Mouse (Mus musculus) testis, adult 2 months (tissue): ENCODE results near the gene Mms19. TPM values are rescaled to one million over a fixed set of nuclear protein-coding genes. Genes with fewer than 3 reads are reported as not detected.

Experiments used
- H3K27ac ChIP-seq: fragments of 200-500 bp; 2 replicates; pipeline ENCODE4 v1.5.1; 2012; ENCODE audit warnings: low read depth, low read length; ENCODE audit not compliant: control insufficient read depth, insufficient read depth
- H3K27me3 ChIP-seq: fragments of 200-500 bp; 2 replicates; pipeline ENCODE4 v1.6.1; 2012; ENCODE audit warnings: mild to moderate bottlenecking, low read length, moderate library complexity; ENCODE audit not compliant: control insufficient read depth, insufficient read depth
- H3K36me3 ChIP-seq: fragments of 200-500 bp; 2 replicates; pipeline ENCODE4 v1.6.1; 2012; ENCODE audit warnings: mild to moderate bottlenecking, low read length; ENCODE audit not compliant: control insufficient read depth, insufficient read depth
- H3K4me1 ChIP-seq: fragments of 200-500 bp; 2 replicates; pipeline ENCODE4 v1.6.1; 2012; ENCODE audit warnings: low read length; ENCODE audit not compliant: control insufficient read depth, insufficient read depth
- H3K4me3 ChIP-seq: fragments of 200-500 bp; 2 replicates; pipeline ENCODE4 v1.5.1; 2012; ENCODE audit warnings: low read depth, mild to moderate bottlenecking, low read length, moderate library complexity, mixed read lengths; ENCODE audit not compliant: control insufficient read depth
- CTCF ChIP-seq: fragments of 200-500 bp; IDR thresholded peaks from 2 replicates; pipeline ENCODE4 v1.5.1; 2012; ENCODE audit warnings: low read depth, mild to moderate bottlenecking, inconsistent platforms, low read length, moderate library complexity; ENCODE audit not compliant: control insufficient read depth, insufficient read depth, insufficient replicate concordance
- POLR2A ChIP-seq: fragments of 200-500 bp; IDR thresholded peaks from 2 replicates; pipeline ENCODE4 v1.6.1; 2012; ENCODE audit warnings: low read depth, mild to moderate bottlenecking, inconsistent platforms, low read length, moderate library complexity; ENCODE audit not compliant: control insufficient read depth
- polyA plus RNA-seq: library from polyadenylated mRNA; depleted of rRNA; stranded (reverse); fragments of >200 nt; gene quantifications from 2 replicates; pipeline ENCODE4 v1.2.3, GENCODE M21; 2012

Mms19 gene
- polyA plus RNA-seq, 1 experiment, result 46.5 TPM

- TF ChIP-seq CTCF (no peak), POLR2A (no peak)
- Histone ChIP-seq H3K36me3 (peaks cover 5% of the 10 kb centered on the region), H3K4me3 (no peak overlapping the region), H3K27me3 (no peaks in the 10 kb centered on the region), H3K27ac (no peak overlapping the region), H3K4me1 (no peaks in the 10 kb centered on the region)
These were observed 27.4 kb downstream of the Mms19 start for GRCm38 (mm10) chr19:41953574-41953973.

- TF ChIP-seq CTCF, result no peak
- no peak for TF ChIP-seq POLR2A
- no peak overlapping the region for H3K27ac ChIP-seq
- no peak overlapping the region for H3K4me3 ChIP-seq
- peaks cover 5% of the 10 kb centered on the region for H3K36me3 ChIP-seq
- no peaks in the 10 kb centered on the region for H3K4me1 ChIP-seq
- H3K27me3 ChIP-seq, result no peaks in the 10 kb centered on the region
These were observed 28.7 kb downstream of the Mms19 start for GRCm38 (mm10) chr19:41952287-41952686.

GRCm38 (mm10) chr19:41943841-41944240, 37.1 kb downstream of the Mms19 start:
- H3K36me3 ChIP-seq, result peaks cover 3% of the 10 kb centered on the region
- no peak overlapping the region for H3K4me3 ChIP-seq
- TF ChIP-seq CTCF (no peak), POLR2A (no peak)
- H3K27ac ChIP-seq, result no peak overlapping the region
- H3K27me3 ChIP-seq, result no peaks in the 10 kb centered on the region
- no peaks in the 10 kb centered on the region for H3K4me1 ChIP-seq

GRCm38 (mm10) chr19:41938539-41938938, 42.4 kb downstream of the Mms19 start:
- TF ChIP-seq CTCF (no peak), POLR2A (no peak)
- Histone ChIP-seq H3K36me3 (peaks cover 5% of the 10 kb centered on the region), H3K4me1 (no peaks in the 10 kb centered on the region; the same call in 1 of the 2 replicates), H3K27ac (no peak overlapping the region), H3K4me3 (no peak overlapping the region), H3K27me3 (no peaks in the 10 kb centered on the region)

GRCm38 (mm10) chr19:41935921-41936320, 45.0 kb downstream of the Mms19 start:
- H3K4me1 ChIP-seq, result no peaks in the 10 kb centered on the region; the same call in 1 of the 2 replicates
- peaks cover 3% of the 10 kb centered on the region; the same call in 1 of the 2 replicates for H3K36me3 ChIP-seq
- H3K27me3 ChIP-seq, result no peaks in the 10 kb centered on the region
- no peak overlapping the region for H3K4me3 ChIP-seq
- TF ChIP-seq CTCF, result no peak
- no peak for TF ChIP-seq POLR2A
- H3K27ac ChIP-seq, result no peak overlapping the region

- no peak for TF ChIP-seq POLR2A
- Histone ChIP-seq H3K4me1 (no peaks in the 10 kb centered on the region; the same call in 1 of the 2 replicates), H3K4me3 (no peak overlapping the region; the same call in 1 of the 2 replicates), H3K36me3 (peaks cover 3% of the 10 kb centered on the region; the same call in 1 of the 2 replicates), H3K27me3 (no peaks in the 10 kb centered on the region), H3K27ac (no peak overlapping the region)
These were observed 46.8 kb downstream of the Mms19 start for GRCm38 (mm10) chr19:41934124-41934523.

GRCm38 (mm10) chr19:41933179-41934086, 47.5 kb downstream of the Mms19 start, which contains the start of the genes Exosc1 and Zdhhc16:
TSS of gene Exosc1 (minus strand) at chr19:41933423.
TSS of gene Zdhhc16 (plus strand) at chr19:41933480.
- Histone ChIP-seq H3K4me3 (peak within 1 kb of the TSS; percentile 89), H3K36me3 (no peaks in the 10 kb centered on the region), H3K27ac (peak within 1 kb of the TSS; percentile 69), H3K27me3 (no peaks in the 10 kb centered on the region), H3K4me1 (no peaks in the 10 kb centered on the region; the same call in 1 of the 2 replicates)
- TF ChIP-seq POLR2A (peak; percentile 90), CTCF (no peak)

- H3K4me1 ChIP-seq, result no peaks in the 10 kb centered on the region; the same call in 1 of the 2 replicates
- TF ChIP-seq CTCF (no peak), POLR2A (no peak)
- peak overlapping the region; percentile 69 for H3K27ac ChIP-seq
- H3K4me3 ChIP-seq, result peak overlapping the region; percentile 89
- no peaks in the 10 kb centered on the region for H3K36me3 ChIP-seq
- H3K27me3 ChIP-seq, result no peaks in the 10 kb centered on the region
These were observed 48.3 kb downstream of the Mms19 start for GRCm38 (mm10) chr19:41932686-41933085.
